Mouse (Mus musculus): Measurements from ENCODE around the gene Thoc3.

GRCm38 (mm10) chr13:54447496-54448224 is 21.0 kb downstream of the Thoc3 start:
- TF ChIP-seq CTCF (IDR thresholded peaks at IDR 0.05; ENCODE audit: low read depth) (peak; percentile 56), EP300 (IDR thresholded peaks at IDR 0.05; ENCODE audit: low read depth) (no peak)

Data from liver, postnatal 0 days (tissue).